22 mouse cellular contexts compared by ENCODE assay signal in the genomic region with DNA sequence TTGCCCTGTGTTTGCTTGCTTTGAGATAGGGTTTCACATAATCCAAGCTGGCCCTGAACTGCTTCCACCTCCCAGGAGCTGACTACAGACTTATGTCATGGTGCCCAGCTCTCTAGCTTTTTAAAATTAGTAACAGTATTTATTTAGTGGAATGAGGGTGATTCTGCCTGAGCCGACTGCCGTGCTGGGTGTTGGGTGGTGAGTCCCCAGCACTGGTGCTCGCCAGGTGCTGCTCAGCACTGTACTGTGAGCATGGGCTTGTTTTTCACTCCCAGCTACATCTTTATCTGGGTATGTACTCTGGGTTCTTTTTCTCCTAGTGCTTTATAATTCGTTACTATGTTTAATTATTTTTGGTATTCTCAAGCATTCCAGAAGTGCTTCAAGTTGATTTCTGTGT. TPM values are rescaled to one million over a fixed set of nuclear protein-coding genes. Genes with fewer than 3 reads are reported as not detected.
"Had no signal": no experiment of that assay in that cellular context is flagged by ENCODE, and none has a peak within 500 bp of the region (broad histone marks: within the 10 kb centered on the region; RNA-seq: fewer than 3 reads in every experiment).

No protein-coding gene starts in this region.

- H3K4me2 ChIP-seq: kidney, embryonic 15.5 days; limb, embryonic 12.5 days; liver, embryonic 13.5 days; midbrain, embryonic 11.5 days; neural tube, embryonic 12.5 days; neural tube, embryonic 15.5 days; stomach, embryonic 15.5 days had no signal

- DNase-seq: kidney, adult 8-10 months; kidney, postnatal 10 days; kidney, postnatal 36 days; liver, embryonic 13.5 days; lung, adult 2 months; lung, postnatal 14 days; lung, postnatal 4 days; midbrain, embryonic 14.5 days; retina, postnatal 1 day; right cerebral cortex, postnatal 25 days; spleen, adult 18-20 months; thymus, postnatal 25 days had no signal

- H3K4me3 ChIP-seq: kidney, embryonic 15.5 days; limb, embryonic 12.5 days; liver, embryonic 13.5 days; neural tube, embryonic 12.5 days; neural tube, embryonic 15.5 days; stomach, embryonic 15.5 days had no signal

- H3K9me3 ChIP-seq: kidney, embryonic 15.5 days; limb, embryonic 12.5 days; liver, embryonic 13.5 days; neural tube, embryonic 12.5 days; neural tube, embryonic 15.5 days; stomach, embryonic 15.5 days had no signal

- H3K9ac ChIP-seq: kidney, embryonic 15.5 days; limb, embryonic 12.5 days; liver, embryonic 13.5 days; neural tube, embryonic 12.5 days; neural tube, embryonic 15.5 days; stomach, embryonic 15.5 days had no signal

- H3K36me3 ChIP-seq: kidney, embryonic 15.5 days; limb, embryonic 12.5 days; liver, embryonic 13.5 days; neural tube, embryonic 12.5 days; stomach, embryonic 15.5 days had no signal

- H3K27me3 ChIP-seq: kidney, embryonic 15.5 days; neural tube, embryonic 15.5 days had no signal

- H3K27ac ChIP-seq: kidney, embryonic 15.5 days; limb, embryonic 12.5 days; liver, embryonic 13.5 days; neural tube, embryonic 12.5 days; neural tube, embryonic 15.5 days; stomach, embryonic 15.5 days had no signal

RNA-seq across cellular contexts. Expression of a gene that starts 41.3 kb away (rescaled TPM):
- total RNA-seq: liver, adult 2 months; megakaryocyte-erythroid progenitor cell, adult 5-6 weeks had no signal
- polyA plus RNA-seq: liver, adult 2 months had no signal

RNA-seq across cellular contexts. Expression of a gene that starts 41.5 kb away (rescaled TPM):
- total RNA-seq: liver, adult 2 months; megakaryocyte-erythroid progenitor cell, adult 5-6 weeks had no signal
- polyA plus RNA-seq: liver, adult 2 months; liver, embryonic 13.5 days; lung, adult 2 months; lung, embryonic 16.5 days; stomach, embryonic 15.5 days; thymus, postnatal 0 days had no signal
